Mouse (Mus musculus) cerebellum, postnatal 36 days (tissue): Measurements from ENCODE around the gene Mpdu1.
"Not testable (repeated sequence)": the region's sequence is repeated elsewhere in the genome, so short reads cannot be mapped to it uniquely, and the experiment has no call there.

ENCODE experiments used
- DNase-seq, 2 experiments: peaks; one replicate each; pipeline ENCODE4 v3.0.0; 2021 to 2022; ENCODE audit warnings: mixed read lengths in 2 of 2

The Mpdu1 gene

DNA sequence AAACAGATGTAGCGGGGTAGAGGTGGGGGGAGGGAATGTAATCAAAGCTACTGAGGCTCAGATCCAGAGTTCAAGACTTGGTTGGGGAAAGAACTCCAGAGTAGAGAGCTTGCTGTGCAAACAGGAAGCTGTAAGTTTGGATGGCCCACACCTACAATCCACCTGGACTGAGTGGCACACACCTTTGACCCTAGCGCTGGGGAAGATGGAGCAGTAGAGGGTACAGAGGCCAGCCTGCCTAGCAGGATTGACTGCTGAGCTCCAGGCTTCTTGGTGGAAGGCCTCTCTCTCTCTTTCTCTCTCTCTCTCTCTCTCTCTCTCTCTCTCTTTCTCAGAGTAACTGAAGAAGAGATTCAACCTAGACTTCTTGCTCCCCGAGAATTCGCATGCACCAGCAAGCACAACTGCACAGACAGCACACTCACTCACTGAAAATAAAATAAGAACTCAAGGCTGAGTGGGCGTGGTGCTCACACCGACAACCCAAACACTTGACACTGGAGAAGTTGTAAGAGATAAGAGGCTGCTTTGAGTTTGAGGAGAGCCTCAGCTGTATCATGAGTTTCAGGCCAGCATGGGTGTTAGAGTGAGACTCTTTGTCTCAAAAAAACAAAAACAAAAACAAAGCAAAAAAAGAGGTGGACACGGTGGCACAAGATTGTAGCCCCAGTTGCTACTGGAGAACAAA is 41.9 kb downstream of the Mpdu1 start:
- no peak for DNase-seq

DNA sequence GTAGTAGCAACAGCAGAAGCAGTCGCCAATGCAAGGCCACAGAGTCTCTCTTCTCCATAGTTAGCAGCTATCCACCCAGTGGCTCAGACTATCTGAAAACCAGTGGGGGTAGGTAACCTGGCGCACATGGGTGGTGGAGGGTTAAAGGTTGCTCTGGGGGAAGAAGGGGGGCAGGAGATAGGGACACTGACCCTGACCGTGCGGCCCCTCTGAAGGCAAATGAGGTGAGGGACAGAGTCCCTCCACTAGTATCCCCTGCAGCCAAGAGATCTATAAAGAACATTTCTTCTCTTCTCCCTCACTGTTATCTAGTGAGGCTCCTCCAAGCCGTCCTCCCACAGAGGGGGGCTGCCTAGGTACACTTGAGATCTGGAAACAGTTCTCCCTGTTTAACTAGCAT is 44.6 kb downstream of the Mpdu1 start, which contains the start of gene Shbg:
Gene Shbg (minus strand): TSS at position 101 of the 400 bp plus-strand sequence.
- DNase-seq: no peak

DNA sequence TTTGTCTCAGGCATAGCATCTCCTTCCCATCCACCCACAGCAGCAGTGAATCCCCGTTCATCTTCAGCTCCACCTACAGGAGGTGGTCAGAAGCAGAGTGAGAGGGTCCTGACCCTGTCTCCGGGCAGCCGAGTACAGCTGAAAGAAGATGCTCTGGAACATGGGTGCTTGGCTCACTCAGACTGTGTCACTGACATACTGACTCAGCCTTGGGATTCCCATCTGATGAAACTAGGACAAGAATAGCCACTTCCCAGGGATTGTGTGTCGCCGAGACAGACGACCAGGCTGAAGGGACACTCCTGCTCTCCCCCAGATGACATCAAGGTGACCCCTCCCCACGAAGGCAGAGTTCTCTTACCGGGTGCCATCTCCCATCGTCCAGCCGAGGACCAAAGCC is 45.7 kb downstream of the Mpdu1 start:
- DNase-seq: no peak

DNA sequence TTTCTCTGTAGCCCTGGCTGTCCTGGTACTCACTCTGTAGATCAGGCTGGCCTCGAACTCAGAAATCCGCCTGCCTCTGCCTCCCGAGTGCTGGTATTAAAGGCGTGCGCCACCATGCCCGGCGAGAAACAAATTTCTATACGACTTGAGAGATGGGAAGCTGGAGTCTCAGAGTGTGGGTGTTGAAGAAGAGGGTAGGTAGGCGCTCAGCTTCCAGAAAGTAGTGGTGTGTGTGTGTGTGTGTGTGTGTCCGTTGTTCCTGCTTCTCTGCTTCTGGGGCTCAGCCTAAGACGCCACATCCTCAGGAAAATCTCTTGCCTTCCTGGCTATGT is 48.2 kb downstream of the Mpdu1 start:
- DNase-seq: not testable (repeated sequence)

DNA sequence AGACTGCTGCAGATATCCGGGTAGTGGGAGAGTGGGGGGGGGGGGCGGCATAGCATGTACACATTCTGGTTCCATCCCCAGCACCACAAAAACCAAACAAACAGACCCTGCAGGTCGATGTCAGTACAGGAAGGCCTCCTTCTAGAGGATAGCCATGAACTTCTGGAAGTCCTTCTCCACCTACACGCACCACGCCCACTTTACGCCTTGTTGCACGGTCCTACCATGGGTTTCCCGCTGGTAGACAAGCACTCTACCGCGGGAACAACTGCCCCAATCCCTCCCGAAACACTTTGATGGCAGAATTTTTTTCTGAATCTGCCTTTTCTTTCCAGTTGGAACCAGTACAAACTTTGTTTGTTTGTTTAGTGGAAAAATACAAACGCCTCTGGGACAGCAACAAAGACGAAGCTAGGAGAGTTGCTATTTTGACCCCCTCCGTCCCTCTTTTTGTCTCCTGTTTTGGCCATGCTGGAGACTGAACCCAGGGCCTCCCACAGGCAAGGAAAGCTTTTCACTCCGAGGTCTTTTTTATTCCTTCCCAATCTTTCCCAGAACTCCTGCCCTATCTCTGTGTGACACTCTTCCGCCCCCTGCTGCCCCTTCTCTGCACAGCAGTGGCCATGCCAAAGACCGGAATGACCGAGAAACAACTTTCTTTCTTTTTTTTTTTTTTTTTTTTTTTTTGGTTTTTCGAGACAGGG is 48.7 kb downstream of the Mpdu1 start:
- DNase-seq: peak; percentile 85 to 87

DNA sequence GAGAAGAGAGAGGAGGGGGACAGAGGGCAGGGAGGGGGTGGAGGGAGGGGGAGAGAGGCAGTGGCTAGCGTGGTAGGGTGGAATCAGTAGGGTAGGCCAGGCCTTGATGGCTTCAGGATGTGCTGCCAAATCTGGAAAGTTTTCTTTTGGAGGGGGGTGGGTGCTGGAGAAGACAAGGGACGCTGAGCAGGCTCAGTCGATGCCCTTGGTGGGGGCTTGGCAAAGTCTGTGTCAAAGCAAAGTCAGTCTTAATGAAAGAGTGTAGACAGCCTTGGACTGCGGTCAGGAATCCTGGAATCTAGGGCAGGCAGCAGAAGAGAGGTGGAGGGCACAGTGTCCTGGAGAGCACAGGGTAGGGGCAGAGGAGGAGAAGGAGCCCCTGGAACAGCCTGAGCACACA is 51.5 kb downstream of the Mpdu1 start:
- DNase-seq: no peak

DNA sequence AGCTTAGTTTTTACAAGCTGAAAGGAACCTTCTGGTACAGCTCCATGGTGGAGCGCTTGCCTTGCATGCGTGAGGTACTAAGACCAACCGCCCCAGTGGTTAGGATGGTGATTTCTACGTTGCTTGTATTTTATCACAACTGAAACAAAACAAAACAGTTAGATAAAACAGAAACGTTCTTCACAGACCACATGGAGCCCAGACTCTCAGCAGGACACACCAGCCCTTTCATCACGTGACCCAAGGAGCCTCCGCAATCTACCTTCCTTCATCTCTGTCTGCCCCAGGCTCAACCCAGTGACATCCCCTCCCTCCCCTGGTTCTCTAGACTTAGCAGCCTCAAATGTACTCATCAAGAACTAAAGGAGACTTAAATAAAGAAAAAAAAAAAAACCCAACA is 53.0 kb downstream of the Mpdu1 start:
- DNase-seq: no peak

GRCm38 (mm10) chr11:69608525-69608924 is 53.9 kb downstream of the Mpdu1 start:
- no peak for DNase-seq

GRCm38 (mm10) chr11:69606832-69607231 is 55.6 kb downstream of the Mpdu1 start:
- DNase-seq: no peak
